Mouse (Mus musculus): Measurements from ENCODE around the gene Cdh9. TPM values are rescaled to one million over a fixed set of nuclear protein-coding genes. Genes with fewer than 3 reads are reported as not detected.

Cdh9 gene
- polyA plus RNA-seq, 1 experiment from 2014 or later = 0.42 TPM

DNA sequence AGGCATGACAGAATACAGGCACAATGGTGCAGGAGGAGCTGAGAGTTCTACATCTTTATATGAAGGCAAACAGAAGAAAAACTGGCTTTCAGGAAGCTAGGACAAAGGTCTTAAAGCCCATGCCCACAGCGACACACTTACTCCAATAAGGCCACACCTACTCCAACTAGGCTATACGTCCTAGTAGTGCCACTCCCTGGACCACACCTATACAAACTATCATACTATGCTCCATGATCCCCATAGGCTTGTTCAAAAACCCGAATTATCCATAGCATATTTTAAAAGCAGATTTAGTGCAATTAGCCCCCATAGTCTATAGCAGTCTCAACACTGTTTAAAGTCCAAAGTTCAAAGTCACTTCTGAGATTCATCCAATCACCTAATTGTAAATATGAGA lies 154.0 kb downstream of the Cdh9 start:
- WGBS = 81% methylated on average over 3 of the region's 3 CpGs
- H3K4me3 ChIP-seq (replicated peaks) = no peak overlapping the region
- no peak for ATAC-seq (ENCODE audit: low FRiP score)

DNA sequence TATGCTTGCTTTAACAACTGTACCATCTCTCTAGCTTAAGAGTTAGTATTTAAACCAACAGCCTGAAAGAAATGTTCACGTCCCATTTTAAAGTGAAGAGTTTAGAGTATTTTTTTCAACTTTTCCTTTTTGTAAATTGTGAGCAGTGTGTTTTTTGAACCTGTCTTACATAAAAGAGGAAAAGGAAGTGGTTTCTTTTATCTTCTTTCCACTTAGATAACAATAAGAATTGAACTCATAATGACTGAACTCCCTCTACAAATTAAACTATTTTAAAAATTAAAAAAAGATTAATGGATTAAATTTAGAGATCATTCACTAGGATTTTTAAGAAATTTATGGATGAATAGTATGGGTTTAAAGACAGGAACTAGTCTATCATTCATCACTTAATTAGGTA lies 168.1 kb downstream of the Cdh9 start:
- H3K4me1 ChIP-seq = no peaks in the 10 kb centered on the region
- no peak overlapping the region for H3K4me2 ChIP-seq
- WGBS = 82% methylated on average over 1 of the region's 1 CpGs
- no peaks in the 10 kb centered on the region for H3K36me3 ChIP-seq (replicated peaks)
- H3K27ac ChIP-seq = no peak overlapping the region
- no peaks in the 10 kb centered on the region for H3K9me3 ChIP-seq
- no peak for ATAC-seq (ENCODE audit: low FRiP score)
- no peak overlapping the region for H3K9ac ChIP-seq
- H3K4me3 ChIP-seq (replicated peaks) = no peak overlapping the region
- H3K27me3 ChIP-seq = no peaks in the 10 kb centered on the region

More for the DNA sequence above, 154.0 kb downstream of the Cdh9 start:
- no peak overlapping the region for H3K4me2 ChIP-seq
- H3K9ac ChIP-seq = no peak overlapping the region
- H3K27ac ChIP-seq = no peak overlapping the region
- no peaks in the 10 kb centered on the region for H3K36me3 ChIP-seq (replicated peaks)
- H3K9me3 ChIP-seq = 0 out of 2 replicates have a peak, but pooled peaks cover 3% of the 10 kb centered on the region
- H3K4me1 ChIP-seq = no peaks in the 10 kb centered on the region
- H3K27me3 ChIP-seq = no peaks in the 10 kb centered on the region

Measured in forebrain, embryonic 12.5 days (tissue).